Mouse (Mus musculus): ENCODE measurements around the gene Olfr437. TPM values are rescaled to one million over a fixed set of nuclear protein-coding genes. Genes with fewer than 3 reads are reported as not detected.

The Olfr437 gene
- total and polyA plus RNA-seq, 3 experiments = not detected

GRCm38 (mm10) chr6:43198094-43198493 lies 35.0 kb downstream of the Olfr437 start:
- no peaks in the 10 kb centered on the region for H3K79me2 ChIP-seq (ENCODE audit: control insufficient read depth, insufficient read depth, low read length, poor library complexity)
- H3K9me3 ChIP-seq (replicated peaks; ENCODE audit: insufficient read depth, low read length) = no peaks in the 10 kb centered on the region
- H3K4me1 ChIP-seq (ENCODE audit: control insufficient read depth in 1 of 2, insufficient read depth in 2 of 2, low read length in 2 of 2) = no peaks in the 10 kb centered on the region
- no peaks in the 10 kb centered on the region for H3K36me3 ChIP-seq (ENCODE audit: control insufficient read depth in 1 of 2, insufficient read depth in 2 of 2, low read length in 2 of 2)
- no peak for TF ChIP-seq ZC3H11A (IDR thresholded peaks at IDR 0.05; ENCODE audit: low read depth, low read length)
- no peak for TF ChIP-seq CHD2 (IDR thresholded peaks at IDR 0.05; ENCODE audit: low read length)
- no peak for TF ChIP-seq SIN3A (IDR thresholded peaks at IDR 0.05; ENCODE audit: low read length)
- no peak for TF ChIP-seq POLR2AphosphoS5 (IDR thresholded peaks at IDR 0.05; ENCODE audit: borderline replicate concordance, low read depth, low read length)
- TF ChIP-seq USF2 (IDR thresholded peaks at IDR 0.05; ENCODE audit: borderline replicate concordance in 1 of 2, insufficient read depth in 1 of 2, low read depth in 1 of 2, low read length in 2 of 2) = no peak
- TF ChIP-seq MAX (IDR thresholded peaks at IDR 0.05; ENCODE audit: low read length) = no peak
- TF ChIP-seq RCOR1 (IDR thresholded peaks at IDR 0.05; ENCODE audit: low read depth, low read length) = no peak
- no peak for TF ChIP-seq HCFC1 (IDR thresholded peaks at IDR 0.05; ENCODE audit: low read depth, low read length)
- no peak for TF ChIP-seq UBTF (IDR thresholded peaks at IDR 0.05; ENCODE audit: borderline replicate concordance, insufficient read depth, low read depth, low read length)
- no peak for DNase-seq (ENCODE audit: low read depth, low spot score)
- no peak overlapping the region for H3K27ac ChIP-seq (ENCODE audit: control insufficient read depth, low read depth, low read length)
- no peak overlapping the region for H3K4me3 ChIP-seq (ENCODE audit: control insufficient read depth in 1 of 2, insufficient read depth in 1 of 2, low read depth in 2 of 2, low read length in 2 of 2)
- H3K9ac ChIP-seq (ENCODE audit: control insufficient read depth, low read depth, low read length, poor library complexity, severe bottlenecking) = no peak overlapping the region
- no peaks in the 10 kb centered on the region for H3K27me3 ChIP-seq (ENCODE audit: control insufficient read depth in 1 of 2, insufficient read depth in 2 of 2, low read length in 2 of 2)

- no peaks in the 10 kb centered on the region for H3K27me3 ChIP-seq (ENCODE audit: control insufficient read depth in 1 of 2, insufficient read depth in 2 of 2, low read length in 2 of 2)
- no peaks in the 10 kb centered on the region for H3K36me3 ChIP-seq (ENCODE audit: control insufficient read depth in 1 of 2, insufficient read depth in 2 of 2, low read length in 2 of 2)
- no peaks in the 10 kb centered on the region for H3K9me3 ChIP-seq (replicated peaks; ENCODE audit: insufficient read depth, low read length)
- H3K27ac ChIP-seq (ENCODE audit: control insufficient read depth, low read depth, low read length) = no peak overlapping the region
- no peaks in the 10 kb centered on the region for H3K79me2 ChIP-seq (ENCODE audit: control insufficient read depth, insufficient read depth, low read length, poor library complexity)
- no peak overlapping the region for H3K9ac ChIP-seq (ENCODE audit: control insufficient read depth, low read depth, low read length, poor library complexity, severe bottlenecking)
- no peak for DNase-seq (ENCODE audit: low read depth, low spot score)
- TF ChIP-seq TCF12 (IDR thresholded peaks at IDR 0.05; ENCODE audit: low read depth, low read length) (no peak), MAFK (IDR thresholded peaks at IDR 0.05; ENCODE audit: borderline replicate concordance, low read depth, low read length) (no peak)
- H3K4me1 ChIP-seq (ENCODE audit: control insufficient read depth in 1 of 2, insufficient read depth in 2 of 2, low read length in 2 of 2) = no peaks in the 10 kb centered on the region
- no peak overlapping the region for H3K4me3 ChIP-seq (ENCODE audit: control insufficient read depth in 1 of 2, insufficient read depth in 1 of 2, low read depth in 2 of 2, low read length in 2 of 2)
Observed at GRCm38 (mm10) chr6:43202786-43203185, 39.7 kb downstream of the Olfr437 start.

GRCm38 (mm10) chr6:43205355-43205754 lies 42.3 kb downstream of the Olfr437 start:
- Histone ChIP-seq H3K36me3 (ENCODE audit: control insufficient read depth in 1 of 2, insufficient read depth in 2 of 2, low read length in 2 of 2) (no peaks in the 10 kb centered on the region), H3K4me1 (ENCODE audit: control insufficient read depth in 1 of 2, insufficient read depth in 2 of 2, low read length in 2 of 2) (no peaks in the 10 kb centered on the region), H3K9me3 (replicated peaks; ENCODE audit: insufficient read depth, low read length) (no peaks in the 10 kb centered on the region), H3K9ac (ENCODE audit: control insufficient read depth, low read depth, low read length, poor library complexity, severe bottlenecking) (no peak overlapping the region), H3K4me3 (ENCODE audit: control insufficient read depth in 1 of 2, insufficient read depth in 1 of 2, low read depth in 2 of 2, low read length in 2 of 2) (no peak overlapping the region), H3K27ac (ENCODE audit: control insufficient read depth, low read depth, low read length) (no peak overlapping the region), H3K27me3 (ENCODE audit: control insufficient read depth in 1 of 2, insufficient read depth in 2 of 2, low read length in 2 of 2) (no peaks in the 10 kb centered on the region), H3K79me2 (ENCODE audit: control insufficient read depth, insufficient read depth, low read length, poor library complexity) (no peaks in the 10 kb centered on the region)
- no peak for TF ChIP-seq MYB (IDR thresholded peaks at IDR 0.05; ENCODE audit: low read depth, low read length)
- TF ChIP-seq SIN3A (IDR thresholded peaks at IDR 0.05; ENCODE audit: low read length) = no peak
- TF ChIP-seq ELF1 (IDR thresholded peaks at IDR 0.05; ENCODE audit: low read depth, low read length) = no peak
- no peak for TF ChIP-seq POLR2AphosphoS5 (IDR thresholded peaks at IDR 0.05; ENCODE audit: borderline replicate concordance, low read depth, low read length)
- TF ChIP-seq MAZ (IDR thresholded peaks at IDR 0.05; ENCODE audit: low read depth, low read length) = no peak
- TF ChIP-seq RAD21 (IDR thresholded peaks at IDR 0.05; ENCODE audit: low read depth, low read length) = no peak
- no peak for TF ChIP-seq KAT2A (conservative IDR thresholded peaks at IDR 0.05; ENCODE audit: low read depth, low read length)
- no peak for TF ChIP-seq ZC3H11A (IDR thresholded peaks at IDR 0.05; ENCODE audit: low read depth, low read length)
- TF ChIP-seq TCF12 (IDR thresholded peaks at IDR 0.05; ENCODE audit: low read depth, low read length) = no peak
- no peak for TF ChIP-seq MEF2A (IDR thresholded peaks at IDR 0.05; ENCODE audit: extremely low read depth, insufficient replicate concordance, low read depth, low read length, poor library complexity, severe bottlenecking)
- TF ChIP-seq TAL1 (IDR thresholded peaks at IDR 0.05; ENCODE audit: low read length) = no peak
- TF ChIP-seq MXI1 (IDR thresholded peaks at IDR 0.05; ENCODE audit: low read depth, low read length) = no peak
- no peak for TF ChIP-seq ZNF384 (IDR thresholded peaks at IDR 0.05; ENCODE audit: low read depth, low read length)
- TF ChIP-seq MYC (IDR thresholded peaks at IDR 0.05; ENCODE audit: low read depth, low read length) = no peak
- TF ChIP-seq GABPA (IDR thresholded peaks at IDR 0.05; ENCODE audit: low read depth, low read length) = no peak
- no peak for TF ChIP-seq ETS1 (IDR thresholded peaks at IDR 0.05; ENCODE audit: low read depth, low read length)
- TF ChIP-seq POLR2A (IDR thresholded peaks at IDR 0.05; ENCODE audit: control insufficient read depth in 1 of 2, insufficient read depth in 1 of 2, low read depth in 1 of 2, low read length in 2 of 2, poor library complexity in 1 of 2) = no peak
- no peak for DNase-seq (ENCODE audit: low read depth, low spot score)

Measured in MEL (cell line).